Mouse (Mus musculus) Patski (cell line): Measurements from ENCODE around the gene Pdlim5. TPM values are rescaled to one million over a fixed set of nuclear protein-coding genes. Genes with fewer than 3 reads are reported as not detected.
A peak's percentile ranks its signal among the peaks of the same experiment; 100 is the strongest.

Experiments used
- ATAC-seq: fragments of 100-300 bp; one replicate; pipeline ENCODE4 v1.8.0; 2021
- CTCF ChIA-PET: fragments of 350-600 bp; sonication (Branson Sonifier 250); formaldehyde crosslinking; loops from one replicate; lab custom pipeline; 2022; ENCODE audit warnings: inconsistent platforms; lab: Charles Lee
- POLR2A ChIA-PET: fragments of 350-600 bp; sonication (Branson Sonifier 250); formaldehyde crosslinking; loops from one replicate; lab custom pipeline; 2022; ENCODE audit warnings: antibody characterized with exemption, inconsistent platforms; lab: Charles Lee
- DNase-seq: peaks from one replicate; pipeline ENCODE4 v3.0.0-alpha.2; 2011; ENCODE audit warnings: low read depth, low spot score
- H3K27me3 ChIP-seq: fragments of 371-371 bp; one replicate; pipeline ENCODE4 v1.5.1; 2021
- CTCF ChIP-seq: fragments of 100-300 bp; IDR thresholded peaks from one replicate; pipeline ENCODE4 v1.5.1; 2021
- in situ Hi-C: fragments of 300-500 bp; cut with MboI; formaldehyde crosslinking; loops from 3 replicates; pipeline ENCODE4 v1.11.1; 2018; ENCODE audit warnings: low pct_unique_long_range_greater_than_20kb, mixed read lengths
- polyA plus RNA-seq: library from polyadenylated mRNA; unstranded; gene quantifications from one replicate; pipeline ENCODE4 v1.2.3, GENCODE M21; 2021

Gene Pdlim5
- polyA plus RNA-seq, 1 experiment from 2014 or later = 145 TPM

DNA sequence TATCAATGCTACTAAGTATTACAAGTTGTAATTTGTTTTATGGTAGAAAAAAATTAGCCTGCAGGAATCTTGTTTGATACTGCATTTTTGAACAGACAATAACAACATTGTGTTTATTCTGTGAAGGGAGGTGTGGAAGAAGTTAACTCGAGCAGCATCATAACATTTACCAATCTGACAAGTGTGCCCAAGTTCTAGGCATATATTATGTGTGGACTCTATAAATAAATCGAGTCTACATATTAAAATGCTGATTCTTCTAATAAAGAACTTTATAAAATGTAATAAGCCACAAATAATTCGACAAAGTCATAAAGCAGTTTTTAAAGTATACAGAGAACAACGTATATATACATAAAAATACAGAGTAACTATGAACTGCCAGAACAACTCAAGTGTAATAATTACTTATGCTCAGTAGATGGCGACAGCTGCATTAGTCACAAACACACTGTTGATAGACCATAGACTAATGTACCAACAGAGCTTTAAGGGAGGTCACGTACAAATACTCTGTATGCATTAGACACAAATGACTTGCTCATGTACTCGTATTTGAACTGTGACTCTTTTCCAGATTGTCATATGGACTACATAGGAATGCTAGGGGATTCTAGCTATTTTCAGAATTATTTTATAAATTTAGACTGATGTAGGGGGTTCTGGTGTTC is 100.7 kb downstream of the Pdlim5 start:
- POLR2A ChIA-PET = interaction anchor here (0.6 to 0.7 kb wide), 2 partner anchors 9 to 100 kb away, joined by 3 read pairs; no protein-coding TSS in a partner anchor
- DNase-seq = peak; percentile 59

DNA sequence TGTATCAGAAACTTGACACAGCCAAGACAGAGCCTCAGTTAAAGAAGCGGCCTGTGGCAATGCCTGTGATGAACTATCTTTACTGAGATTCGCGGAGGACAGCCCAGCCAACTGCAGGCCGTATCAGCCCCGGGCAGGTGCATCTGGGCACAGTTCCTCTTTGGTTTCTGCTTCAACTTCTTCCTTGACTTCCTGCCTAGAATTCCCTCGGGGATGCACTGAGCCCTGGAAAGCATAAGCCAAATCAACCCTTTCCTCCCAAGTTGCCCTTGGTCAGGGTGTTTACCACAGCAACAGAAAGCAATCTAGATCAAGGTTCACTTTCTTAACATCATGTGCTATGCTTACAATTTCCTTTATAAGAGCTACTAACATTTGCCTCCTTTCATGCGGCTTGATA is 101.9 kb downstream of the Pdlim5 start:
- DNase-seq = no peak
- CTCF ChIA-PET = interaction anchor here (2.6 to 3.3 kb wide), 3 partner anchors 150 to 182 kb away, joined by 10 to 38 read pairs (median 14); no protein-coding TSS in a partner anchor

More for the DNA sequence above, 100.7 kb downstream of the Pdlim5 start:
- in situ Hi-C loops = loop anchor here (5.0 kb wide), 1 partner anchor 178 kb away; no protein-coding TSS in a partner anchor
- CTCF ChIA-PET = interaction anchor here (0.6 to 3.4 kb wide), 20 partner anchors 9 to 181 kb away, joined by 3 to 38 read pairs (median 5); no protein-coding TSS in a partner anchor
- peak; percentile 63 for ATAC-seq
- TF ChIP-seq CTCF = peak; percentile 53
- no peaks in the 10 kb centered on the region for H3K27me3 ChIP-seq

DNA sequence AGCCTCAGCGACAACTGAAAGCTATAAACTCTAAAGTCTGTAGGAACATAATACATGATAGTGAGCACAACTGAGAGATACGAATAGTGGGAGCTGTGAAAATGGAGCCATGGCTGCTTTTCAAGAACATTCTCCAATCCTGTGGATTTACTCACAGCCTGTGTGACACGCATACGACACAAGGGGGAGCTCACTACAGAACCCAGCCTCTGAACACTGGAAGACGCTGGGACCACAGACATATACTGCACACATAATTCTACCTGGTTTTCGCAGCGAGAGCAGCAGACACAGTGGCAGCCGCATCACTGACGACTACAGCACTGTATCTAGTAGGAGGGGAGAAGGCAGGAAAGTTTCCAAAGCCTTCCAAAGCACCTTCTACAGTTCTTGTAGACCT is 112.8 kb downstream of the Pdlim5 start:
- in situ Hi-C loops = no loop called here
- peak; percentile 88 for TF ChIP-seq CTCF
- ChIA-PET CTCF (interaction anchor here (0.8 to 4.4 kb wide), 23 partner anchors 10 to 196 kb away, joined by 3 to 29 read pairs (median 5); no protein-coding TSS in a partner anchor), POLR2A (interaction anchor here (0.7 to 1.1 kb wide), 3 partner anchors 16 to 81 kb away, joined by 4 to 6 read pairs (median 6); no protein-coding TSS in a partner anchor)
- no peaks in the 10 kb centered on the region for H3K27me3 ChIP-seq
- DNase-seq (no peak), ATAC-seq (peak; percentile 58)

More for the DNA sequence above, 101.9 kb downstream of the Pdlim5 start:
- POLR2A ChIA-PET = interaction anchor here (0.7 kb wide), 1 partner anchor 18 kb away, joined by 3 read pairs; no protein-coding TSS in a partner anchor
- no peak for TF ChIP-seq CTCF
- in situ Hi-C loops = loop anchor here (5.0 kb wide), 1 partner anchor 179 kb away; no protein-coding TSS in a partner anchor
- no peaks in the 10 kb centered on the region for H3K27me3 ChIP-seq
- no peak for ATAC-seq

- ATAC-seq (no peak), DNase-seq (no peak)
- no peaks in the 10 kb centered on the region for H3K27me3 ChIP-seq
- no peak for TF ChIP-seq CTCF
- ChIA-PET CTCF (interaction anchor here (0.7 to 4.4 kb wide), 15 partner anchors 9 to 194 kb away, joined by 3 to 29 read pairs (median 8); no protein-coding TSS in a partner anchor), POLR2A (interaction anchor here (1.6 kb wide), 1 partner anchor 40 kb away, joined by 3 read pairs; no protein-coding TSS in a partner anchor)
- in situ Hi-C loops = no loop called here
Measured at GRCm38 (mm10) chr3:142281656-142282055, 113.8 kb downstream of the Pdlim5 start.

DNA sequence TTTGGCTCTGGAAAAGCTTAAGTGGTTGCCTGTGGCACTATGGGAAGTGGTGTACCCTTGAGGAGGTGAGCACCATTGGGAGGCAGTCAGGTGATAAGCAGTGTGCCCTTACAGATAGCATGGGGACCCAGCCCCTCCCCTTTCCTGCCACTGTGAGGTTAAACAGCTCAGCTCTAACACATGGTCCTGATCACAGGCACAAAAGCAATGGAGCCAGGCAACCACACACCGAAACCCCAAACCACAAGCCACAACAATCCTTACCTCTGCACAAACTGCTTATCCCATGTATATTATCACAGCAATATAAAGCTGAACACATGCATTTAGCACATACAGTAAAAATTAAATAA is 114.4 kb downstream of the Pdlim5 start:
- POLR2A ChIA-PET = interaction anchor here (1.1 to 1.6 kb wide), 2 partner anchors 32 to 41 kb away, joined by 3 read pairs; no protein-coding TSS in a partner anchor
- no peaks in the 10 kb centered on the region for H3K27me3 ChIP-seq
- ATAC-seq (peak; percentile 89), DNase-seq (peak; percentile 83)
- in situ Hi-C loops = no loop called here
- TF ChIP-seq CTCF = no peak
- CTCF ChIA-PET = interaction anchor here (0.7 to 4.4 kb wide), 16 partner anchors 9 to 195 kb away, joined by 3 to 29 read pairs (median 5); no protein-coding TSS in a partner anchor

DNA sequence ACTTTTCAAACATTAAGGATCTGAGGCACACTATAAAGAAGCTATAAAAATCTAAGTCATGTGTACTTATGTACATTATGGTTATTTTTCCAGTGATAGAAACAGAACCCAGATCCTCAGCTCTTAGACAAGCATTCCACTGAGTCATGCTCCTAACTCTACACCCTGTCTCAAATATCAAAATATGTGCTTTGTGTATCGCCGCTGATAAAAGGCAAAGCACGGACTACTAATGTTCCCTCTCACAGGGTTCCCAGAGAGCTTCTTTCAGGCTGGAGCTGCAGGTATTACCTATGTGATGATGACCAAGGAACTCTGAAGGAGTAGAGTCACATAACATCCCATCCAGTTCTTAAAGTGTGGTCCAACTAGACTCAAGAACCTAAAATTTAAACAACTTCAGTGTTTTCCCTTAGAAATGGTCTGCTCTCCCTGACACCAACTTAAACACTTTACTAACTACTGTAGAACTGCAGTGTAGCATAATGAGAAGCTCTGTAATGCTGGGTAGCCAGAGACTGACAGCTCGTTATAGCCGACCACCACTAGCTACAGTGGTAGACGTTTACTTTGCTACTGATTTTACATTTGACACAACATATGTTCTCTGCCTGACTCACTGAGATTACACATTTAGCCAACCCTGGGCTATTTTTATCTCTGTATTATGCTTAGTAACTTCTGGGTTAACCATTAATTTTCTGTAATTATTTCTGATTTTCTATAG is 115.0 kb downstream of the Pdlim5 start:
- TF ChIP-seq CTCF = no peak
- POLR2A ChIA-PET = interaction anchor here (0.6 to 1.6 kb wide), 4 partner anchors 9 to 42 kb away, joined by 3 read pairs; no protein-coding TSS in a partner anchor
- no peak for DNase-seq
- in situ Hi-C loops = no loop called here
- H3K27me3 ChIP-seq = no peaks in the 10 kb centered on the region
- peak; percentile 91 for ATAC-seq
- CTCF ChIA-PET = interaction anchor here (0.7 to 4.4 kb wide), 15 partner anchors 10 to 195 kb away, joined by 3 to 29 read pairs (median 5); no protein-coding TSS in a partner anchor

- H3K27me3 ChIP-seq = no peaks in the 10 kb centered on the region
- DNase-seq (no peak), ATAC-seq (no peak)
- ChIA-PET CTCF (interaction anchor here (1.2 to 3.0 kb wide), 5 partner anchors 8 to 197 kb away, joined by 3 to 9 read pairs (median 5); no protein-coding TSS in a partner anchor), POLR2A (interaction anchor here (0.8 kb wide), 1 partner anchor 28 kb away, joined by 3 read pairs; no protein-coding TSS in a partner anchor)
- in situ Hi-C loops = loop anchor here (5.0 kb wide), 1 partner anchor 392 kb away; no protein-coding TSS in a partner anchor
- no peak for TF ChIP-seq CTCF
Measured at GRCm38 (mm10) chr3:142279011-142279410, 116.5 kb downstream of the Pdlim5 start.

DNA sequence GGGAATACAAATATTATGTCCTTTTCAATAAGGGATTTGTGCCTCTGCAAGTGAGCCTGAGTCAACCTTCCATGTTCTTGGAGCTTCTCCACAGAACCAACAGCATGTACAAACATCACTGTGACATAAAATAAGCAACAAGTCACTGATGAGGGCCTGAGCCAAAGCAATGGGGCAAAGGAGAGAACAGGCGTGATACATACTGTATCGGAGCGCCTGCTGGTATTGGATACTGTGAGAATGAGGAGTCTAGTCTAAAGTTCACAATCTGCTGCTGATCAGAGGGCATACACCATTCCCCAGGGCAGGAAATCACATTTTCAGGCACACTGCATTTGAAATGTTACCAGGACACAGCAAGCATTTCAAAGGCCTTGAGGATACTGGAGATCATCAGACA is 119.0 kb downstream of the Pdlim5 start:
- POLR2A ChIA-PET = no interaction called here
- ATAC-seq = no peak
- TF ChIP-seq CTCF = no peak
- CTCF ChIA-PET = interaction anchor here (1.1 to 9.6 kb wide), 5 partner anchors 11 to 199 kb away, joined by 3 to 61 read pairs (median 5); no protein-coding TSS in a partner anchor
- in situ Hi-C loops = loop anchor here (5.0 kb wide), 1 partner anchor 389 kb away; no protein-coding TSS in a partner anchor
- H3K27me3 ChIP-seq = no peaks in the 10 kb centered on the region
- DNase-seq = no peak

GRCm38 (mm10) chr3:142274993-142275392 is 120.5 kb downstream of the Pdlim5 start:
- in situ Hi-C loops = loop anchor here (5.0 kb wide), 1 partner anchor 388 kb away; no protein-coding TSS in a partner anchor
- ATAC-seq (no peak), DNase-seq (no peak)
- no peaks in the 10 kb centered on the region for H3K27me3 ChIP-seq
- peak; percentile 47 for TF ChIP-seq CTCF
- POLR2A ChIA-PET = no interaction called here
- CTCF ChIA-PET = interaction anchor here (0.7 to 9.6 kb wide), 10 partner anchors 9 to 231 kb away, joined by 3 to 61 read pairs (median 4); no protein-coding TSS in a partner anchor
